Mouse (Mus musculus) testis, adult 2 months (tissue): Measurements from ENCODE around the gene Ppp2r5c. TPM values are rescaled to one million over a fixed set of nuclear protein-coding genes. Genes with fewer than 3 reads are reported as not detected.

Experiments used
- H3K27ac ChIP-seq: fragments of 200-500 bp; 2 replicates; pipeline ENCODE4 v1.5.1; 2012; ENCODE audit warnings: low read depth, low read length; ENCODE audit not compliant: control insufficient read depth, insufficient read depth
- H3K27me3 ChIP-seq: fragments of 200-500 bp; 2 replicates; pipeline ENCODE4 v1.6.1; 2012; ENCODE audit warnings: mild to moderate bottlenecking, low read length, moderate library complexity; ENCODE audit not compliant: control insufficient read depth, insufficient read depth
- H3K36me3 ChIP-seq: fragments of 200-500 bp; 2 replicates; pipeline ENCODE4 v1.6.1; 2012; ENCODE audit warnings: mild to moderate bottlenecking, low read length; ENCODE audit not compliant: control insufficient read depth, insufficient read depth
- H3K4me1 ChIP-seq: fragments of 200-500 bp; 2 replicates; pipeline ENCODE4 v1.6.1; 2012; ENCODE audit warnings: low read length; ENCODE audit not compliant: control insufficient read depth, insufficient read depth
- H3K4me3 ChIP-seq: fragments of 200-500 bp; 2 replicates; pipeline ENCODE4 v1.5.1; 2012; ENCODE audit warnings: low read depth, mild to moderate bottlenecking, low read length, moderate library complexity, mixed read lengths; ENCODE audit not compliant: control insufficient read depth
- CTCF ChIP-seq: fragments of 200-500 bp; IDR thresholded peaks from 2 replicates; pipeline ENCODE4 v1.5.1; 2012; ENCODE audit warnings: low read depth, mild to moderate bottlenecking, inconsistent platforms, low read length, moderate library complexity; ENCODE audit not compliant: control insufficient read depth, insufficient read depth, insufficient replicate concordance
- POLR2A ChIP-seq: fragments of 200-500 bp; IDR thresholded peaks from 2 replicates; pipeline ENCODE4 v1.6.1; 2012; ENCODE audit warnings: low read depth, mild to moderate bottlenecking, inconsistent platforms, low read length, moderate library complexity; ENCODE audit not compliant: control insufficient read depth
- polyA plus RNA-seq: library from polyadenylated mRNA; depleted of rRNA; stranded (reverse); fragments of >200 nt; gene quantifications from 2 replicates; pipeline ENCODE4 v1.2.3, GENCODE M21; 2012

Gene Ppp2r5c
- polyA plus RNA-seq, 1 experiment: 202 TPM

GRCm38 (mm10) chr12:110497485-110497884 is 50.6 kb downstream of the Ppp2r5c start:
- TF ChIP-seq CTCF (no peak), POLR2A (no peak)
- H3K36me3 ChIP-seq: no peaks in the 10 kb centered on the region
- H3K4me1 ChIP-seq: peaks cover 2% of the 10 kb centered on the region; the same call in 1 of the 2 replicates
- H3K27ac ChIP-seq: no peak overlapping the region
- no peak overlapping the region for H3K4me3 ChIP-seq
- no peaks in the 10 kb centered on the region for H3K27me3 ChIP-seq

DNA sequence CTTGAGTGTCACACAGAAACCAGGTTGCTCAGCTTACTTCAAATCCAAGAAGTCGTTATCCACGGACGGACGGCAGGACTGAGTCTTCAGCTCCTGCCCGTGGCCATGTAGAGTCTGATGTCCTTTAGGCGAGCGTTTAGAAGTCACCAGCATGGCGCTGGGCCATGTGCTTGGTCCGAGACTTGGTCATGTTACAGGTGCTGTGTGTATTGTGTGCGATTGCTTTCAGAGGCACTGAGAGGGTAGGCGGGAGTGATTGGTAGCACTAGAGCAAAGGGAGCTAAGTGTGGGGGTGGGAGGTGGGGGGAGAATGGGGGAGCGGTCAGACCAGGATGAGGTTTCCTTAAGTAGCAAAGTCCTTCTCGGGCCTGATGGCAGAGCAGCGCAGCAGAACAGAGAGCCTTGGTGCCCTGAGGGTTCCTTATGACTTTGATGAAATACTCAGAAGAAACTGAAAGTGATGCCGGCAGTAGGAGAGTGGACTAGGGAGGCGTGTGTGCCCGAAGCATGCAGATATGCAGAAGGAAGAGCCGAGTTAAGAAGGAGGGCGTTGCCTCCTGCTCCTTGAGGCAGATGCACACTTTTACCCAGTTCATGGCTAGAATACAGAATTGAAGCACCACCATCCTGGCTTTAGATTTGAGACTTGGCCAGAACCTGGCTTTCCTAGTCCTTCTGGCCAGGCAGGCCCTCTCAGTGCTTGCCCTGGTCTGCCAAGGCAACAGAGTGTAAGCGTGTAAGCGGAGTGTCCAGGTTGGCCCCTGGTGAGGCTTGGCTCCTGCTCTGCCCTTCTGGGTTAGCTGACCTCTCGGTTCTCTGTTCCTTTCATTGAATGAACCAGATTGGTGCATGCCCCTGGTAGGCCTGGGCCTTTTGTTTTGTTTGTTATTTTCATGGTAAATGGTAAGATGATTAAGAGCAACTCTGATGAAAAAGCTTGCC is 51.6 kb downstream of the Ppp2r5c start:
- H3K36me3 ChIP-seq: no peaks in the 10 kb centered on the region
- no peaks in the 10 kb centered on the region for H3K27me3 ChIP-seq
- no peak overlapping the region for H3K27ac ChIP-seq
- no peak for TF ChIP-seq POLR2A
- TF ChIP-seq CTCF: no peak
- H3K4me3 ChIP-seq: no peak overlapping the region
- H3K4me1 ChIP-seq: peaks cover 2% of the 10 kb centered on the region; the same call in 1 of the 2 replicates

DNA sequence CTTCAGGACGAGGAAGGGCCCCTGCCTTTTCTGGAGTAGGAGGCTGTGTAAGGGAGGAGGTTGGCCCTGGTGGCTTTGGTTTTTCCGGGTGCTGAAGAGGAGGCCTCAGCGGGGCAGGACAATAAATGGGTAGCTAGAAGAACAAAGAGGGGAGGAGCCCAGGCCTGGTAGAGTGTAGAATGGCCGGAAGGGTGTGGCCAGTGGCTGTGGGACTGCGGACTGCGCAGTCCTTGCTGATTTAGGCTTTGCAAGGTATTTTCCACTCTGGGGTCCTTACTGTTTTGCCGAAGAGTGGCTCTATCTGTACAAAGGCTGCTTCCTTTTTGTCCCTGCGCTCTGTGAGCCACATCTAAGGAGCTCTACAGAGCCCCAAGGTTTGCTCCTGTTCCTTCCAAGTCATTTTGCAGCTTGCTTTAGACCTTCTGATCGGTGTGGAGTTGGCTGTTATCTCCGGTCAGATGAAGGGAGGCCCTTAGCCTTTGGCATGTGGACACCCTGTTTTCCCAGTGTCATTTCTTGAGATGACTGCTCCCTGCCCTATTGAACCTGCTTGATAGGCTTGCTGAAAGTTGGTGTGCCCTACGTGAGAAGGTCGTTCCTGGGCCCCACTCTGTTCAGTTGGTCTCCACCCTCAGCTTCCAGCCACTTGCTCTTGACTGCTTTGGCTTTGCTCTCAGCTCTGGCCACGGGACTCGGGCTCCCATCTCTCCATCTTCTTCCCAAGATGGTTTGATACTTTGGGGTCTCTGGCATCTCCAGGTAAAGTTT is 52.5 kb downstream of the Ppp2r5c start:
- H3K4me3 ChIP-seq: no peak overlapping the region
- no peak overlapping the region for H3K27ac ChIP-seq
- H3K27me3 ChIP-seq: no peaks in the 10 kb centered on the region
- TF ChIP-seq CTCF (no peak), POLR2A (no peak)
- H3K36me3 ChIP-seq: no peaks in the 10 kb centered on the region
- H3K4me1 ChIP-seq: peaks cover 2% of the 10 kb centered on the region; the same call in 1 of the 2 replicates

GRCm38 (mm10) chr12:110500095-110500494 is 53.2 kb downstream of the Ppp2r5c start:
- Histone ChIP-seq H3K4me3 (peak overlapping the region; percentile 30; the same call in 1 of the 2 replicates), H3K4me1 (peaks cover 2% of the 10 kb centered on the region; the same call in 1 of the 2 replicates), H3K36me3 (no peaks in the 10 kb centered on the region), H3K27ac (no peak overlapping the region), H3K27me3 (no peaks in the 10 kb centered on the region)
- TF ChIP-seq POLR2A (no peak), CTCF (no peak)

DNA sequence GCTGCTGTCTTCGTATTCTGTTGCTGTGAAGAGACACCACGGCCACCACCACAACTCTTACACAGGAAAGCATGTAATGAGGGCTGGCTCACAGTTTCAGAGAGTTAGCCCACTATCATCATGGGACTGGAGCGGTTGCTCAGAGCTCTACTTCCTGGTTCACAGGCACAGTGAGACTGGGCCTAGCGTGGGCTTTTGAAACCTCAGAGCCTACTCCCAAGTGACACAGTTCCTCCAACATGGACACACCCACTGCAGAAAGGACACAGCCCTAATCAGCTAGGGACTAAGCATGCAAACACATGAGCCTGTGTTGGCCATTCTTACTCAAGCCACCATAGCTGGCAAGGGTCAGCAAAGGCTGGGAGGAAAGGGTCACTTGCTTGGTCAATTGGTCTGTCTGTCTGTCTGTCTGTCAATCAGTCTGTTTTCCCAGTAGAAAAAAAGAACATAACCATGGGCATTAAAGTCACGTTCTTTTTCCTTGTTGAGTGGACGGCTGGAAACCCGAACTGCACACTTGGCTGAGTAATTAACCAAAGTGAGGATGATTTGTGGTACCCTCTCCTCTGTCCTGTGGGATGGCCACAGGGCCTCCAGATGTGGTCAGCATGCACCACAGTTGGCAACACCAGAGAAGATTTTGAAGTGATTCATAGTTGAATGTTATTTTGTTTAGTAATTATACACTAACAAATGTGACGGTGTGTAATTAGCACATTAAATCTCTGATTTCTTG is 56.7 kb downstream of the Ppp2r5c start:
- Histone ChIP-seq H3K4me3 (no peak overlapping the region), H3K36me3 (no peaks in the 10 kb centered on the region), H3K27me3 (no peaks in the 10 kb centered on the region), H3K27ac (no peak overlapping the region), H3K4me1 (no peaks in the 10 kb centered on the region)
- TF ChIP-seq POLR2A: no peak
- no peak for TF ChIP-seq CTCF

GRCm38 (mm10) chr12:110504145-110504490 is 57.2 kb downstream of the Ppp2r5c start:
- Histone ChIP-seq H3K27ac (no peak overlapping the region), H3K27me3 (no peaks in the 10 kb centered on the region), H3K36me3 (no peaks in the 10 kb centered on the region), H3K4me1 (no peaks in the 10 kb centered on the region), H3K4me3 (no peak overlapping the region)
- TF ChIP-seq CTCF (no peak), POLR2A (no peak)
